Mouse (Mus musculus) kidney, adult 11 months (tissue): ENCODE measurements at regions not wholly inside any gene's neighbourhood (a gene's known extent, or its start where the extent isn't known, plus 50 kb on each side); places are given as distances from the start of the nearest gene placed in this dataset.

Experiments used
- DNase-seq: peaks from one replicate; pipeline ENCODE4 v3.0.0; 2022

- no peak for DNase-seq
Observed at GRCm38 (mm10) chr13:11490766-11491165, 616.0 kb downstream of the Ryr2 start.

- DNase-seq, result no peak
Observed at GRCm38 (mm10) chr13:11483142-11483541, 623.6 kb downstream of the Ryr2 start.

- DNase-seq, result no peak
Observed at GRCm38 (mm10) chr13:11482701-11483100, 624.0 kb downstream of the Ryr2 start.

- no peak for DNase-seq
Observed at GRCm38 (mm10) chr13:11460251-11460650, 646.5 kb downstream of the Ryr2 start.

GRCm38 (mm10) chr13:11455113-11455512 is 651.6 kb downstream of the Ryr2 start:
- no peak for DNase-seq

- no peak for DNase-seq
Observed at GRCm38 (mm10) chr13:11452448-11452847, 654.3 kb downstream of the Ryr2 start.

- no peak for DNase-seq
Observed at GRCm38 (mm10) chr13:11432465-11433339, 674.0 kb downstream of the Ryr2 start.

- no peak for DNase-seq
Observed at GRCm38 (mm10) chr13:11426820-11427219, 679.9 kb downstream of the Ryr2 start.

GRCm38 (mm10) chr13:11392027-11392426 is 714.7 kb downstream of the Ryr2 start:
- no peak for DNase-seq

- DNase-seq, result no peak
Observed at GRCm38 (mm10) chr13:11375452-11375851, 731.3 kb downstream of the Ryr2 start.

- no peak for DNase-seq
Observed at GRCm38 (mm10) chr13:11369456-11369855, 737.3 kb downstream of the Ryr2 start.

- DNase-seq, result no peak
Observed at GRCm38 (mm10) chr13:11362872-11363271, 743.9 kb downstream of the Ryr2 start.

GRCm38 (mm10) chr13:11348502-11348849 is 758.3 kb downstream of the Ryr2 start:
- no peak for DNase-seq

- no peak for DNase-seq
Observed at GRCm38 (mm10) chr13:11347787-11348501, 758.8 kb downstream of the Ryr2 start.

- DNase-seq, result no peak
Observed at GRCm38 (mm10) chr13:11344500-11344899, 762.2 kb downstream of the Ryr2 start.

GRCm38 (mm10) chr13:11338297-11338616 is 768.5 kb downstream of the Ryr2 start:
- no peak for DNase-seq

- DNase-seq, result no peak
Observed at GRCm38 (mm10) chr13:11337610-11338296, 769.0 kb downstream of the Ryr2 start.

GRCm38 (mm10) chr13:11336958-11337357 is 769.8 kb downstream of the Ryr2 start:
- DNase-seq, result no peak

- DNase-seq, result no peak
Observed at GRCm38 (mm10) chr13:11331991-11332390, 774.8 kb downstream of the Ryr2 start.

- DNase-seq, result no peak
Observed at GRCm38 (mm10) chr13:11308716-11309115, 798.0 kb downstream of the Ryr2 start.

- no peak for DNase-seq
Observed at GRCm38 (mm10) chr13:11295493-11295892, 811.3 kb downstream of the Ryr2 start.

GRCm38 (mm10) chr13:11294689-11295088 is 812.1 kb downstream of the Ryr2 start:
- DNase-seq, result no peak

- no peak for DNase-seq
Observed at GRCm38 (mm10) chr13:11293750-11294149, 813.0 kb downstream of the Ryr2 start.

GRCm38 (mm10) chr13:11273896-11274295 is 832.8 kb downstream of the Ryr2 start:
- DNase-seq, result no peak
